Mouse (Mus musculus): Measurements from ENCODE around the gene Pcgf6.
A peak's percentile ranks its signal among the peaks of the same experiment; 100 is the strongest.
"Not testable (repeated sequence)": the region's sequence is repeated elsewhere in the genome, so short reads cannot be mapped to it uniquely, and the experiment has no call there.

The Pcgf6 gene

DNA sequence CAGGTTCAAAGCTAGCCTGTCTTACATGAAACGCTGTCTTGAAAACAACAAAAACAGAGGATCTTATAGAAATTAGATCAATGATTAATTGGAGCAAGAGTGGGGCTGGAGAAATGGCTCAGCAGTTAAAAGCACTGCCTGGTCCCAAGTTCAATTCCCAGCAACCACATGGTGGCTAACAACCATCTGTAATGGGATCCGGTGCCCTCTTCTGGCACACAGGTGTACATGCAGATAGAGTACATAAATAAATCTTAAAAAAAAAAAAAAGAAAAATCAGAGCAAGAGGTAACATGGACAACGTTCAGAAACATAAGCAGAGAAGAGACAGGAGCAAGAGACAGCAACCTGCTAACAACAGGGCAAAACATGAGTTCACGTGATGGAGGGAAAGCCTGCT lies 24.2 kb downstream of the Pcgf6 start:
- no peak for DNase-seq (ENCODE audit: low spot score)

- no peak for DNase-seq (ENCODE audit: low spot score)
Observed at GRCm38 (mm10) chr19:47024954-47025353, 25.8 kb downstream of the Pcgf6 start.

DNA sequence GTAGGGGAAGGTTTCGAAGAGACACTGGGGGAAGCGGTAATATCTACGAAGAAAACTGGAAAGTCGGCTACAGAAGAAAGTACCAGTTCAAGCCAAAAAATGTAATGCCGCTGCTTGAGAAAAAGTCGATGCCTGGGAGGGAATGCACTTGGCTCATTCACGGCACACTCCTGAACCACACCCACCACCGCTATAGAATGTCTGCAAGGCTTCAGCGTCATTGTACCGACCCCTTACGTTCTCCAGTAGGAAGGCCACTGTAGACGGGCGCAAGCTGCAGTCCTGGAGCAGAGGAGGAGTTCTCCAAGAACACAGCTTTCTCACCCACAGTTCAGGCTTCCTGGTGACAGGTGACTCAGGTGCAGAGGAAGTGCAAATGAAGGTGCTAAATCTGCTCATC lies 27.2 kb downstream of the Pcgf6 start:
- no peak for DNase-seq (ENCODE audit: low spot score)

GRCm38 (mm10) chr19:47022709-47023108 lies 28.0 kb downstream of the Pcgf6 start:
- no peak for DNase-seq (ENCODE audit: low spot score)

- DNase-seq (ENCODE audit: low spot score) = no peak
Observed at GRCm38 (mm10) chr19:47019326-47019725, 31.4 kb downstream of the Pcgf6 start.

- no peak for DNase-seq (ENCODE audit: low spot score)
Observed at GRCm38 (mm10) chr19:47018330-47018729, 32.4 kb downstream of the Pcgf6 start.

DNA sequence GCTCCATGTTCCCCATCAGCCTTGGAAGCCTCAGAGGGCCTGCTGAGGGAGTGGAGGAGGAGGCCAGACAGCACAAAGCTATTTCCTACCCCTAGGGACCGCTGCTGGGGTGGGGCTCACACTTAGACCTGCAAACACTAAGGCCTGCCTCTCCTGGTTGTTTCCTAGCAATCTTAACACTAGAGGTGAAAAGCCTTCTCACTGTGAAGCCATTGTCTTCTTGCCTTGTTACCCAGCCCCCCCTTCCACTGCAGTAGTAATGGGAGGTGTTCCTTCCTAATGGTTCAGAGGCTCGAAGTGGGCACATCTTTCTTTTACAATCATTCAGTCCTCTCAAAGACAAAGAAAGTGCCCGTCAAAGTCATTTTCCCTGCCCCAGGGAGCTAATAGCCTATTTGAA lies 32.9 kb downstream of the Pcgf6 start:
- DNase-seq (ENCODE audit: low spot score) = no peak

- DNase-seq (ENCODE audit: low spot score) = peak; percentile 41
Observed at GRCm38 (mm10) chr19:47016487-47016886, 34.2 kb downstream of the Pcgf6 start.

- no peak for DNase-seq (ENCODE audit: low spot score)
Observed at GRCm38 (mm10) chr19:47015965-47016364, 34.7 kb downstream of the Pcgf6 start.

DNA sequence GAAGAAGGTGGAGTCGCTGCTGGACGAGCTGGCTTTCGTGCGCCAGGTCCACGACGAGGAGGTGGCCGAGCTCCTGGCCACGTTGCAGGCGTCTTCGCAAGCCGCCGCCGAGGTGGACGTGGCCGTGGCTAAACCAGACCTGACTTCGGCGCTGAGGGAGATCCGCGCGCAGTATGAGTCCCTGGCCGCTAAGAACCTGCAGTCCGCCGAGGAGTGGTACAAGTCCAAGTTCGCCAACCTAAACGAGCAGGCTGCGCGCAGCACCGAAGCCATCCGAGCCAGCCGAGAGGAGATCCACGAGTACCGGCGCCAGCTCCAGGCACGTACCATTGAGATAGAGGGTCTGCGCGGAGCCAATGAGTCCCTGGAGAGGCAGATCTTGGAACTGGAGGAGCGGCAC lies 35.3 kb downstream of the Pcgf6 start:
- DNase-seq (ENCODE audit: low spot score) = no peak

DNA sequence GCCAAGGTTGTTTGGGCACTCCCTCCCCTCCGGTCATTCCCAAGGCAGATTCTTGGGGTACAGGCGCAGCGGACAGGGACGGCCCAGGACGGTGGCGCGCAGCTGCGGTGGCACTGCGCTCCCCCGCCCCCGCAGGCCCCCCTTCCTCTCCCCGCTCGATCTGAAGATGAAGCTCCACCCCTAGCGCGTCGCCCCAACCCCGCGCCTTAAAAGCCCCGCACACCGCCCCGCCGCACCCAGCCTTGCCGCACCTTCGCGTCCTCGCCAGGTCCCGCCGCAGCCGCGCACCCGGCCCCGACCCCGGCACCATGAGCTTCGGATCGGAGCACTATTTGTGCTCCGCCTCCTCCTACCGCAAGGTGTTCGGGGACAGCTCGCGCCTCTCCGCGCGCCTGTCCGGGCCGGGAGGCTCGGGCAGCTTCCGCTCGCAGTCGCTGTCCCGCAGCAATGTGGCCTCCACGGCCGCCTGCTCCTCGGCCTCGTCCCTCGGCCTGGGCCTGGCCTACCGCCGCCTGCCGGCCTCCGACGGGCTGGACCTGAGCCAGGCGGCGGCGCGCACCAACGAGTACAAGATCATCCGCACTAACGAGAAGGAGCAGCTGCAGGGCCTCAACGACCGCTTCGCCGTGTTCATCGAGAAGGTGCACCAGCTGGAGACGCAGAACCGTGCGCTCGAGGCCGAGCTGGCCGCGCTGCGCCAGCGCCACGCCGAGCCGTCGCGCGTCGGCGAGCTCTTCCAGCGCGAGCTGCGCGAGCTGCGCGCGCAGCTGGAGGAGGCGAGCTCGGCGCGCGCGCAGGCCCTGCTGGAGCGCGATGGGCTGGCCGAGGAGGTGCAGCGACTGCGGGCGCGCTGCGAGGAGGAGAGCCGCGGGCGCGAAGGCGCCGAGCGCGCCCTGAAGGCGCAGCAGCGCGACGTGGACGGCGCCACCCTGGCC lies 36.0 kb downstream of the Pcgf6 start, which contains the start of the genes Ina and Nt5c2:
Ina (plus strand) TSS at position 252 of the 935 bp plus-strand sequence.
Nt5c2 (minus strand) TSS at position 707 of the 935 bp plus-strand sequence.
- peak; percentile 10 for DNase-seq (ENCODE audit: low spot score)

GRCm38 (mm10) chr19:47014159-47014446 lies 36.6 kb downstream of the Pcgf6 start:
- no peak for DNase-seq (ENCODE audit: low spot score)

- DNase-seq (ENCODE audit: low spot score) = no peak
Observed at GRCm38 (mm10) chr19:47013340-47014158, 37.2 kb downstream of the Pcgf6 start.

DNA sequence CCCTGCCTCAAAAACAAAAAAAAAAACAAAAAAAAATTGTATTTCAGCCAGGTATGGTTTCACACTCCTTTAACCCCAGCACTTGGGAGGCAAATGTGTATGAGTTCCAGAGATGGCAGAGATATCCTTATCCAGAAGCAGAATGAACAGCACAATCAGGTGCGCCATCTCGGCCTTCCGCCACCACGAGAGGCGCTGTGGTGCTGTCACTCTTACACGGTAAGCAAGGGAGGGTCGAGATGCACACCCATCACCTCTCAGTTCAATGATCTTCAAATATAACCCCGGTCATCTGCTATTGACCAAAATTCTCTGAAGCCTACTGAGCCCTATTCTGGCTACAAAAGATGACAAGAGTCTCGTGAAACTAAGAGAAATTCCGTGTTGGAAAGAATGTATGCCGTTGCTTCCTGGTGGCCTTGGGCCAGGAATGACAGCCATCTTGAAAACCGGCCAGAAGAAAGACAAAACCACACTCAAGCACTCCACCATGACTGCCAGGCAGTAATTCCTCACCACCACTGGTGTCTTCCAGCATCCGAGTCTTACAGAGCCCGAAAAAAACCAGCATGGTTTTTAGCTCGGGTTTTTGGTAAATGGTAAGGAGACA lies 38.1 kb downstream of the Pcgf6 start:
- no peak for DNase-seq (ENCODE audit: low spot score)

- DNase-seq (ENCODE audit: low spot score) = no peak
Observed at GRCm38 (mm10) chr19:47009943-47010342, 40.8 kb downstream of the Pcgf6 start.

- DNase-seq (ENCODE audit: low spot score) = no peak
Observed at GRCm38 (mm10) chr19:47009420-47009819, 41.3 kb downstream of the Pcgf6 start.

GRCm38 (mm10) chr19:47006321-47006720 lies 44.4 kb downstream of the Pcgf6 start:
- no peak for DNase-seq (ENCODE audit: low spot score)

- no peak for DNase-seq (ENCODE audit: low spot score)
Observed at GRCm38 (mm10) chr19:47005873-47006272, 44.8 kb downstream of the Pcgf6 start.

DNA sequence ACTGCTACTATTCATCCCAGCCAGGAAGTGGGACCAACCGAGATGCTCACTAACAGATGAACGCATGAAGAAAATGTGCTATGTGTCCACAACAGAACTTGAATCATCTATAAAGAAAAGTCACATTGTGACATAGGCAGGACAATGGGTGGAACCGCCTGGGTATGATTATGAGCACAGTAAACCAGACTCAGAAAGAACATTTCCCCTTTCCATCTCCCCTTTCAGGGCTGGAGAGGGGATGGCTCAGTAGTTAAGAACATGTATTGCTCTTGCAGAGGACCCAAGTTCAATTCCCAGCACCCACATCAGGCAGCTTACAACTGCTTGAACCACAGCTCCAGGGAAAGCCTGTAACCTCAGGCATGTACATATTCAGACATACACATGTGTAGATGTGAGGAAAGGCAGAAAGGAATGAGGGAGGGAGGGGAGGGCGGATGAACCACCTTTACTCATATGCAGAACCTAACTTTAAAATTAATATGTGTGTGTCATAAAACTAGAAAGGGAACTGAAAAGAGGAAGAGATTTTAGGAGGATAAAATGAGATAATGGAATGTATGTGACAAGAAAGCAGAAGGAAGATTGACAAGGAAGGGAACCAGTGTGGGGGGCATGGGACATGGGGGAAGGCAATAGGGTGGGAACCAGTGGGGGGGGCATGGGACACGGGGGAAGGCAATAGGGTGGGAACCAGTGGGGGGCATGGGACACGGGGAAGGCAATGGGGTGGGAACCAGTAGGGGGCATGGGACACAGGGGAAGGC lies 46.8 kb downstream of the Pcgf6 start:
- DNase-seq (ENCODE audit: low spot score) = no peak

- DNase-seq (ENCODE audit: low spot score) = not testable (repeated sequence)
Observed at GRCm38 (mm10) chr19:47000357-47000756, 50.3 kb downstream of the Pcgf6 start.

DNA sequence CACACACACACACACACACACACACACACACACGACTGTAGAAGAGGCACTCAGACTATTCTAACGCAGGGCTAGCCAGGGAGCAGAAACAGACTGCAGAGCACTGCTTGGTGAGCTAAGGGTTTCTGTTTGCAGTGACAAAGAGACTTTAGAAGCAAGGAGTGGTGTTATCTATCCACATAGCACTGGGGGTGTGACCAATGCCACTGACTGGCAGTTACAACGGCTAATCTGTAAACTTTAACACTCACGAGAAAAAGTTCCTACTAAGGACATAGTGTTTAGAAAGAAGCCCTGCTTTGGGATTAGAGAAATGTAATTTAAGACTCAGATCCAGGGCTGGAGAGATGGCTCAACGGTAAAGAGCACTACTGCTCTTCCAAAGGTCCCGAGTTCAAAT lies 51.0 kb downstream of the Pcgf6 start:
- no peak for DNase-seq (ENCODE audit: low spot score)

GRCm38 (mm10) chr19:46998953-46999352 lies 51.8 kb downstream of the Pcgf6 start:
- no peak for DNase-seq (ENCODE audit: low spot score)

Data from ovary, adult 18-20 months (tissue).